In the genomic region with DNA sequence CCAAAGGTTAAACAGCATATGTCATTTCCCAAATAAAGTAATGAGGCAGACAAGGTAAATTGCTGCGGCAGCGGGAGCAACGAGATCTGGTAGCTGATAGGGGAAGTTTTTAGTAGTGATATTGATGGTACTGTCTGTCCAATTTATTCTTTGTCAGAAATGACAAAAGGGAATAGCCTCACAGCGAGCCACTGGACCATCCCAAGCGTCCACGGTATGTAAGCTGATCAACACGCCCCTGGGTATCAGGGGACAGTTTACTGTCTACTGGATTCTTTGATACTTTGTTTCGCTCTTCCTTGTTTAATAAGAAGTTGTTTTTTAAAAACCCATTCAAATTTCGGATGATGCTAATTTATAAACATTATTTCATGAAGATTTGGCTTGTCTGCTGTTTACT, we compare ENCODE assay signal across 18 mouse cellular contexts.
"Had no signal": no experiment of that assay in that cellular context is flagged by ENCODE, and none has a peak within 500 bp of the region (broad histone marks: within the 10 kb centered on the region; RNA-seq: fewer than 3 reads in every experiment).

No protein-coding gene starts in this region.

- H3K4me1 ChIP-seq: kidney, embryonic 15.5 days; limb, embryonic 10.5 days; limb, embryonic 13.5 days; liver, embryonic 12.5 days; liver, embryonic 15.5 days; lung, embryonic 15.5 days had no signal

- H3K9ac ChIP-seq: kidney, embryonic 15.5 days; limb, embryonic 13.5 days; liver, embryonic 12.5 days; liver, embryonic 15.5 days; lung, embryonic 15.5 days; midbrain, embryonic 13.5 days; stomach, embryonic 15.5 days had no signal

- ATAC-seq: liver, embryonic 12.5 days; midbrain, embryonic 16.5 days had no signal

- H3K36me3 ChIP-seq: kidney, embryonic 15.5 days; limb, embryonic 10.5 days; limb, embryonic 13.5 days; liver, embryonic 12.5 days; liver, embryonic 15.5 days; lung, embryonic 15.5 days; midbrain, embryonic 10.5 days; midbrain, embryonic 13.5 days; stomach, embryonic 15.5 days had no signal

- H3K27me3 ChIP-seq: kidney, embryonic 15.5 days; limb, embryonic 13.5 days; liver, embryonic 12.5 days; liver, embryonic 15.5 days; lung, embryonic 15.5 days; megakaryocyte, embryonic 14.5 days; midbrain, embryonic 13.5 days; stomach, embryonic 15.5 days had no signal

- H3K4me3 ChIP-seq: kidney, embryonic 15.5 days; limb, embryonic 10.5 days; limb, embryonic 13.5 days; liver, embryonic 12.5 days; liver, embryonic 15.5 days; lung, embryonic 15.5 days; megakaryocyte, embryonic 14.5 days; midbrain, embryonic 10.5 days; midbrain, embryonic 13.5 days; myocyte; stomach, embryonic 15.5 days had no signal

- DNase-seq: liver; lung, postnatal 10 days; lung, postnatal 36 days; right cerebral cortex, postnatal 25 days; spleen, adult 18-20 months; thymus, postnatal 25 days had no signal

- H3K4me2 ChIP-seq: kidney, embryonic 15.5 days; limb, embryonic 13.5 days; liver, embryonic 12.5 days; liver, embryonic 15.5 days; lung, embryonic 15.5 days; midbrain, embryonic 13.5 days; stomach, embryonic 15.5 days had no signal

- H3K27ac ChIP-seq: kidney, embryonic 15.5 days; limb, embryonic 10.5 days; limb, embryonic 13.5 days; liver, embryonic 12.5 days; liver, embryonic 15.5 days; lung, embryonic 15.5 days; midbrain, embryonic 10.5 days; midbrain, embryonic 13.5 days; stomach, embryonic 15.5 days had no signal

- H3K9me3 ChIP-seq: kidney, embryonic 15.5 days; limb, embryonic 10.5 days; limb, embryonic 13.5 days; liver, embryonic 12.5 days; liver, embryonic 15.5 days; lung, embryonic 15.5 days; midbrain, embryonic 10.5 days; midbrain, embryonic 13.5 days; stomach, embryonic 15.5 days had no signal
